ENCODE assay signal across 22 mouse cellular contexts in the genomic region with DNA sequence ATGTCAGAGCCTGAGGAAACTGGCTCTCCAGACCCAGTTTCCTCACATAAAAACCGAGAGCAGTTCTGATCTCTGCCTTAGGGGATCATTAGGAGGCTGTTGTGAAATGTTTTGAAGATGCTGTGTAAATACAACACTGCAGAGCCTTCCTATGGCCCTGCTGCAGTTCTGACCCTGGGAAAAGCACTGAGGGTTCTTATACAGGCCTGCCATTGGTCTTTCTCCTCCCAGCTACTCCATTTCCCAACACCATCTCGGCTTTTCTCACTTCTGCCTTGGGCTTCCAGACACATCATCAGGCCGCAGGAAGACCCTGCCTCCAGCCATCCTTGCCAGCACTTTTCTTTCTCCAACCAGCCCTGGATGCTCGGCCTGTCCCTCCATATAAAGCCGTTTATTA.
A peak's percentile ranks its signal among the peaks of the same experiment; 100 is the strongest.
DNase-seq lines count a peak whose midpoint lies in the region; ATAC-seq lines count a peak whose summit lies in the region.
"Had no signal": no experiment of that assay in that cellular context is flagged by ENCODE, and none has a peak within 500 bp of the region (broad histone marks: within the 10 kb centered on the region; RNA-seq: fewer than 3 reads in every experiment).

No protein-coding gene starts in this region.

- H3K36me3 ChIP-seq in kidney, embryonic 14.5 days (ENCODE audit: control insufficient read depth, insufficient read depth, low read length) = no peaks in the 10 kb centered on the region
- H3K36me3 ChIP-seq in lung, embryonic 16.5 days (ENCODE audit: control insufficient read depth, insufficient read depth, low read length) = no peaks in the 10 kb centered on the region
- no peaks in the 10 kb centered on the region for H3K36me3 ChIP-seq in embryonic facial prominence, embryonic 10.5 days (replicated peaks)
- no peaks in the 10 kb centered on the region for H3K36me3 ChIP-seq in intestine, embryonic 16.5 days (ENCODE audit: control insufficient read depth, insufficient read depth, low read length)
- H3K36me3 ChIP-seq: embryonic facial prominence, embryonic 13.5 days; forebrain, embryonic 12.5 days; hindbrain, embryonic 12.5 days; midbrain, embryonic 10.5 days; neural tube, embryonic 12.5 days had no signal

- no peak overlapping the region for H3K4me3 ChIP-seq in kidney, embryonic 14.5 days (ENCODE audit: low read length)
- no peak overlapping the region for H3K4me3 ChIP-seq in lung, embryonic 16.5 days (ENCODE audit: low read length)
- H3K4me3 ChIP-seq in embryonic facial prominence, embryonic 10.5 days = no peak overlapping the region
- no peak overlapping the region for H3K4me3 ChIP-seq in intestine, embryonic 16.5 days (ENCODE audit: low read length)
- H3K4me3 ChIP-seq: embryonic facial prominence, embryonic 13.5 days; erythroblast, embryonic 14.5 days; forebrain, embryonic 12.5 days; hindbrain, embryonic 12.5 days; layer of hippocampus, adult 2 months; midbrain, embryonic 10.5 days; neural tube, embryonic 12.5 days had no signal

- ATAC-seq in kidney, embryonic 14.5 days (ENCODE audit: low FRiP score, low TSS enrichment) = peak; percentile 29
- peak; percentile 83 for ATAC-seq in lung, embryonic 16.5 days (ENCODE audit: low read depth)
- no peak for ATAC-seq in intestine, embryonic 16.5 days

- H3K4me1 ChIP-seq in kidney, embryonic 14.5 days (ENCODE audit: control insufficient read depth, insufficient read depth, low read length) = peaks cover 41% of the 10 kb centered on the region
- H3K4me1 ChIP-seq in lung, embryonic 16.5 days (replicated peaks; ENCODE audit: control insufficient read depth, insufficient read depth, low read length) = peaks cover 14% of the 10 kb centered on the region; the same call in 1 of the 2 replicates
- H3K4me1 ChIP-seq in embryonic facial prominence, embryonic 10.5 days = peaks cover 27% of the 10 kb centered on the region
- H3K4me1 ChIP-seq in intestine, embryonic 16.5 days (ENCODE audit: control insufficient read depth, insufficient read depth, low read length) = peaks cover 17% of the 10 kb centered on the region

- H3K27me3 ChIP-seq in kidney, embryonic 14.5 days (ENCODE audit: control insufficient read depth, insufficient read depth, low read length) = no peaks in the 10 kb centered on the region
- H3K27me3 ChIP-seq in lung, embryonic 16.5 days (ENCODE audit: control insufficient read depth, insufficient read depth, low read depth, low read length) = no peaks in the 10 kb centered on the region
- peaks cover 28% of the 10 kb centered on the region for H3K27me3 ChIP-seq in embryonic facial prominence, embryonic 10.5 days (replicated peaks; ENCODE audit: low read depth, poor library complexity, severe bottlenecking)
- no peaks in the 10 kb centered on the region for H3K27me3 ChIP-seq in intestine, embryonic 16.5 days (replicated peaks; ENCODE audit: control insufficient read depth, insufficient read depth, low read length)
- H3K27me3 ChIP-seq: neural tube, embryonic 12.5 days had no signal

- H3K27ac ChIP-seq in kidney, embryonic 14.5 days (ENCODE audit: low read depth, low read length) = peak overlapping the region; percentile 91
- H3K27ac ChIP-seq in lung, embryonic 16.5 days (ENCODE audit: low read length) = peak overlapping the region; percentile 62
- H3K27ac ChIP-seq in embryonic facial prominence, embryonic 10.5 days (replicated peaks) = peak overlapping the region; percentile 19
- H3K27ac ChIP-seq in intestine, embryonic 16.5 days (ENCODE audit: low read length) = 0 out of 2 replicates have a peak overlapping the region, but pooled peaks have one; percentile 11
- H3K27ac ChIP-seq: embryonic facial prominence, embryonic 13.5 days; forebrain, embryonic 12.5 days; hindbrain, embryonic 12.5 days; layer of hippocampus, adult 2 months; midbrain, embryonic 10.5 days; neural tube, embryonic 12.5 days had no signal

- WGBS in kidney, embryonic 14.5 days = 5% methylated on average over 5 of the region's 5 CpGs
- 21% methylated on average over 5 of the region's 5 CpGs for WGBS in lung, embryonic 16.5 days
- 45% methylated on average over 5 of the region's 5 CpGs for WGBS in embryonic facial prominence, embryonic 10.5 days
- 36% methylated on average over 5 of the region's 5 CpGs for whole genome bisulfite sequencing in intestine, embryonic 16.5 days

- no peaks in the 10 kb centered on the region for H3K9me3 ChIP-seq in kidney, embryonic 14.5 days (ENCODE audit: control insufficient read depth, low read length)
- no peaks in the 10 kb centered on the region for H3K9me3 ChIP-seq in lung, embryonic 16.5 days (ENCODE audit: control insufficient read depth, low read length)
- no peaks in the 10 kb centered on the region for H3K9me3 ChIP-seq in embryonic facial prominence, embryonic 10.5 days
- H3K9me3 ChIP-seq in intestine, embryonic 16.5 days (ENCODE audit: control insufficient read depth, low read length) = no peaks in the 10 kb centered on the region
- H3K9me3 ChIP-seq: embryonic facial prominence, embryonic 13.5 days; forebrain, embryonic 12.5 days; hindbrain, embryonic 12.5 days; midbrain, embryonic 10.5 days; neural tube, embryonic 12.5 days had no signal

- H3K9ac ChIP-seq in kidney, embryonic 14.5 days (ENCODE audit: low read depth, low read length) = no peak overlapping the region
- H3K9ac ChIP-seq in lung, embryonic 16.5 days (ENCODE audit: low read length) = no peak overlapping the region
- H3K9ac ChIP-seq in intestine, embryonic 16.5 days (ENCODE audit: low read depth, low read length) = no peak overlapping the region
- H3K9ac ChIP-seq: embryonic facial prominence, embryonic 13.5 days; forebrain, embryonic 12.5 days; hindbrain, embryonic 12.5 days; neural tube, embryonic 12.5 days had no signal

- H3K4me2 ChIP-seq in kidney, embryonic 14.5 days (replicated peaks; ENCODE audit: low read depth, low read length) = no peak overlapping the region
- H3K4me2 ChIP-seq in lung, embryonic 16.5 days (ENCODE audit: low read depth, low read length) = no peak overlapping the region
- H3K4me2 ChIP-seq in intestine, embryonic 16.5 days (ENCODE audit: low read depth, low read length) = no peak overlapping the region
- H3K4me2 ChIP-seq: embryonic facial prominence, embryonic 13.5 days; forebrain, embryonic 12.5 days; hindbrain, embryonic 12.5 days; neural tube, embryonic 12.5 days had no signal

- DNase-seq in kidney, postnatal 10 days = no peak
- DNase-seq in lung, postnatal 36 days = no peak
- DNase-seq in embryonic facial prominence, embryonic 10.5 days (ENCODE audit: low spot score) = no peak
- no peak for DNase-seq in B cell, adult 2 months
- DNase-seq in embryo, embryonic 9.5 days (ENCODE audit: extremely low spot score) = no peak
- DNase-seq: adrenal gland, postnatal 10 days; cerebellum, adult 18-20 months; cerebellum, postnatal 14 days; gastrocnemius, postnatal 36 days; heart, postnatal 14 days; kidney, postnatal 25 days; layer of hippocampus, postnatal 36 days had no signal

Comparison
In these comparisons a context has a peak if more than half of its experiments do, and no peak if none do; other contexts are left out.
1. H3K27ac ChIP-seq: peak in every context shown above with its lines; median percentile 91 in kidney, embryonic 14.5 days; 62 in lung, embryonic 16.5 days; 19 in embryonic facial prominence, embryonic 10.5 days; 11 in intestine, embryonic 16.5 days.